Mouse (Mus musculus): ENCODE results near the gene Aen.

- TF ChIP-seq POLR2A (IDR thresholded peaks at IDR 0.05; ENCODE audit: low read depth, low read length): no peak
- TF ChIP-seq CHD1 (IDR thresholded peaks at IDR 0.05; ENCODE audit: low read depth, low read length): no peak
- TF ChIP-seq USF2 (conservative IDR thresholded peaks at IDR 0.05; ENCODE audit: low read depth, low read length): no peak
- TF ChIP-seq CHD2 (IDR thresholded peaks at IDR 0.05; ENCODE audit: low read length): no peak
- TF ChIP-seq KAT2A (IDR thresholded peaks at IDR 0.05; ENCODE audit: insufficient replicate concordance, low read length): no peak
- no peak for TF ChIP-seq CTCF (conservative IDR thresholded peaks at IDR 0.05 in 1 of 2, IDR thresholded peaks at IDR 0.05 in 1 of 2; ENCODE audit: low read depth in 2 of 2, low read length in 2 of 2)
- no peak for TF ChIP-seq ZNF384 (IDR thresholded peaks at IDR 0.05; ENCODE audit: low read depth, low read length)
- no peak for TF ChIP-seq ETS1 (conservative IDR thresholded peaks at IDR 0.05; ENCODE audit: low read depth, low read length)
- no peak for TF ChIP-seq HCFC1 (IDR thresholded peaks at IDR 0.05; ENCODE audit: low read depth, low read length)
- TF ChIP-seq TBP (conservative IDR thresholded peaks at IDR 0.05; ENCODE audit: low read depth, low read length): no peak
- TF ChIP-seq TCF12 (IDR thresholded peaks at IDR 0.05; ENCODE audit: low read depth, low read length): no peak
- TF ChIP-seq UBTF (IDR thresholded peaks at IDR 0.05; ENCODE audit: low read depth, low read length): no peak
- no peak for TF ChIP-seq EP300 (IDR thresholded peaks at IDR 0.05; ENCODE audit: low read length)
- TF ChIP-seq USF1 (IDR thresholded peaks at IDR 0.05; ENCODE audit: low read depth, low read length): no peak
Measured at GRCm38 (mm10) chr7:78924796-78925195, 29.1 kb downstream of the Aen start.

All from CH12.LX (cell line).